Mouse (Mus musculus): ENCODE data around the gene Tmem240. TPM values are rescaled to one million over a fixed set of nuclear protein-coding genes. Genes with fewer than 3 reads are reported as not detected.
"Not testable (repeated sequence)": the region's sequence is repeated elsewhere in the genome, so short reads cannot be mapped to it uniquely, and the experiment has no call there.

Gene Tmem240
- total RNA-seq, 1 experiment from 2014 or later, result not detected

- ATAC-seq (replicated peaks; ENCODE audit: low read depth, poor library complexity, severe bottlenecking), result no peak
These were observed 1.3 kb upstream of the Tmem240 start for GRCm38 (mm10) chr4:155733267-155733666.

GRCm38 (mm10) chr4:155734951-155735702 lies 527 bp downstream of the Tmem240 start:
- no peak for ATAC-seq (replicated peaks; ENCODE audit: low read depth, poor library complexity, severe bottlenecking)

DNA sequence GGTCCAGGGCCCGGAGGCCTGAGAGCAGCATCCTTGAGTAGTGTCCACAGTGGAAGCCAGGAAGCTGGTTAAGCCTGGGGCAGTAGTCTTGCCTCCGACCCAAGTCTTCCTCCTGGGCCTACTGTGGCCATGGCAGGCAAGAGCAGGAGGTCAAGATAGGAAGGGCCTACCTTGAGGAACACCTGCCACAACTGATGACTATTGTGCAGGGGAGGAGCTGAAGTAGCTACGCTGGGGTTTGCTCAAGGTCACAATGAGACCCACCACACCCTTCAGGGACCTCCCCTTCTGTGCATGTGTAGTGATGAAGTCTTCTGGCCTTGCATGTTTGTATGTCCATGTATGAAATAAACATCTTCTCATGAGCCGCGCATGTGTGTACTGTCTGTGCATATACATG lies 1.2 kb downstream of the Tmem240 start:
- ATAC-seq (replicated peaks; ENCODE audit: low read depth, poor library complexity, severe bottlenecking), result no peak

GRCm38 (mm10) chr4:155736421-155736820 lies 1.8 kb downstream of the Tmem240 start:
- no peak for ATAC-seq (replicated peaks; ENCODE audit: low read depth, poor library complexity, severe bottlenecking)

GRCm38 (mm10) chr4:155738262-155738661 lies 3.7 kb downstream of the Tmem240 start:
- ATAC-seq (replicated peaks; ENCODE audit: low read depth, poor library complexity, severe bottlenecking), result no peak

- ATAC-seq (replicated peaks; ENCODE audit: low read depth, poor library complexity, severe bottlenecking), result no peak
These were observed 4.6 kb downstream of the Tmem240 start for GRCm38 (mm10) chr4:155739152-155739551.

- ATAC-seq (replicated peaks; ENCODE audit: low read depth, poor library complexity, severe bottlenecking), result no peak
These were observed 5.4 kb downstream of the Tmem240 start for GRCm38 (mm10) chr4:155739741-155740636.

- ATAC-seq (replicated peaks; ENCODE audit: low read depth, poor library complexity, severe bottlenecking), result not testable (repeated sequence)
These were observed 6.1 kb downstream of the Tmem240 start for GRCm38 (mm10) chr4:155740681-155741080.

GRCm38 (mm10) chr4:155742684-155743083 lies 8.1 kb downstream of the Tmem240 start:
- no peak for ATAC-seq (replicated peaks; ENCODE audit: low read depth, poor library complexity, severe bottlenecking)

DNA sequence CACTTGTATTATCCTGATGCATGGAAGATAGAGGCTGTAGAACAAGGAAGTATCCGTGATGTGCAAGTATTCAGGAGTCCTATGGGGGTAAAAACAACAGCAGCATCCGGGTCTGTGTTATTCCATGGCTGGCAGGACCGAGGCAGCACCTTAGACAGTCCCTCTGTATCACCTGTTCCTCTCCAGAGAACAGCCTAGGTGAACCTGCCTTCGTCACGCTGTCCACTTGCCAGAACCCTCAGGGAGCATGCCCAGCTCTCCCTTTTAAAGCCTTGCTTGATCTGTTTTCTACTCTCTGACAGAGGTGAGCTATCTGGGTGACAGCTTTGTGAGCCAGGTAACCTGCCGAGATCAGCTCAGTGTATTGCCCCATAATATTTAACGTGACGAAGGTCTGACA lies 9.9 kb downstream of the Tmem240 start:
- ATAC-seq (replicated peaks; ENCODE audit: low read depth, poor library complexity, severe bottlenecking), result no peak

DNA sequence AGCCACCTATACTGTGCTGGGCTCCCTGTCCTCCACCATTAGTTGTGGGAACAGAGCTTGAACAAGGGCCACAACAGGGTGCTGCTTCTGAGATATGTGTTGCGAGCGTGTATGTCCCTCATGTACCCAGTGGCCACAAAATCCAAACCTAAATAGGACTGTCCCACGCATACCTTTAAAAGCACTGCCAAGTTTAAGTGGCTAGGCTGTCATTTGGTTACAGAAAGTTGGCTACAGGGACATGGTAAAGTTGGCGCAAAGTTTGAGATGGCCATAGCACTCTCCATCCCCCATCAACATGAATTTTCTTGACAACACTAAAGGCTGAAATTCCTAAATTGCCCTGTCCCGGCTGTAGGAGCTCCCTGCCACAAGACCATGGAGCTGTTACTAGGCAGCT lies 10.5 kb downstream of the Tmem240 start:
- ATAC-seq (replicated peaks; ENCODE audit: low read depth, poor library complexity, severe bottlenecking), result no peak

DNA sequence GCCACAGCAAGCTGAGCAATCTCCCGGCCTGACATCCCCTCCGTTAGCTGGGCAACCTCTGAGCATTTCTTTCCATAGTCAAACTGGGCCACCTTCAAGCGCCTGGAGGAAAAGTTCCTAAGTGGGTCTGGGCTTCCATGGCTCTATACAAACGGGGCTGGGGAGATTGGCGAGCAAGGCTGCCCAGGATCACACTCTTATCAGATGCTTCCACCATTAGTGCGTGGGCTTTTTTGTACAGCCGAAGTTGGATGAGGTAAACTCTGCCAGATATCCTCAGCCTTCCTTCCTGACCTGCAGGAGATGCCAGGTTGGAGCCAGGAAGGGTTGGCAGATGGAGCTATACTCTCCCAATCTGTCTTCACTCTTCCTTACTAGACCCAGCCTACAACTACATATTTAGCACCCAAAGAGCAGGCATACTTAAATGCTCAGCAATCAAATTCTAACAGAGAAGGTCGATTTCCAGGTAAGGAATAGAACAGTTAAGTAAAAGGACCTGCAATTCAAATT lies 11.5 kb downstream of the Tmem240 start:
- ATAC-seq (replicated peaks; ENCODE audit: low read depth, poor library complexity, severe bottlenecking), result no peak

GRCm38 (mm10) chr4:155746575-155747490 lies 12.2 kb downstream of the Tmem240 start:
- ATAC-seq (replicated peaks; ENCODE audit: low read depth, poor library complexity, severe bottlenecking), result no peak

GRCm38 (mm10) chr4:155757011-155757410 lies 22.4 kb downstream of the Tmem240 start:
- no peak for ATAC-seq (replicated peaks; ENCODE audit: low read depth, poor library complexity, severe bottlenecking)

- peak; percentile 65 for ATAC-seq (replicated peaks; ENCODE audit: low read depth, poor library complexity, severe bottlenecking)
These were observed 25.4 kb downstream of the Tmem240 start for GRCm38 (mm10) chr4:155759862-155760612.

DNA sequence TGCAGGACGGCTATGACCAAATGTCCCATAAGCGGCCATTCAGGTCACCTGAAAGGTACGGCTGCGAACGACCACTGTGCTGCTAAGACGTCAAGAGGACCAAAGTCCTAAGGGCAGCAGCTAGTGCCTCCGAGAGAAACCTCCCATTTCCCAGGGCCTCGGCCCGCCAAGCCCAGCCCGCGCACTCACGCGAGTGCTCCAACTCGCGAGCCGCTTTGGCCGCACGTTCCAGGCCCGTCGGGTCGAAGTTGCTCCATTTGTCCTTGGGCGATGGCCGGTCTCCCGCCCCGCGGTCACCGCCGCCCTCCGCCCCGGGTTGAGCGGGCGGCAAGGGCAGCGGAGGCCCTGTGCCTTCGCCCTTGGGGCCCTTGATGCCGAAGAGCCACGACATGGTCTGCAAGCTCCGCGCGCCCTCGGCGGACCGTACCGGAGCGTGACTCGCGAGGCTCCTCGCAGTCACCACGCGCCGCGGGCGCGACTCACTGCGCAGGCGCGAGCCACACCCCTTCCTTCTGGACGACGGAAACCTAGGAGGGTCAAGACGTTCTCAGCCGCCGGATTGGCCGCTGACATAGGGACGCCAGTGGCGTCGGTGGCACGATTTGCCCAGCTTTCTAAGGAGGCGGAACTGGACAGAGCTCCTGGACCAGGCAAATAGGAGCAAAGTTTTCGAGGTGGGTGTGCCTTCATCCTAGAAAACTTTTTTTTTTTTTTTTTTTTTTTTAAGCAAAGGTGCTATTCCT lies 26.2 kb downstream of the Tmem240 start, which contains the start of gene Atad3a:
Gene Atad3a (minus strand): TSS at position 481 of the 743 bp plus-strand sequence.
- peak; percentile 98 for ATAC-seq (replicated peaks; ENCODE audit: low read depth, poor library complexity, severe bottlenecking)

DNA sequence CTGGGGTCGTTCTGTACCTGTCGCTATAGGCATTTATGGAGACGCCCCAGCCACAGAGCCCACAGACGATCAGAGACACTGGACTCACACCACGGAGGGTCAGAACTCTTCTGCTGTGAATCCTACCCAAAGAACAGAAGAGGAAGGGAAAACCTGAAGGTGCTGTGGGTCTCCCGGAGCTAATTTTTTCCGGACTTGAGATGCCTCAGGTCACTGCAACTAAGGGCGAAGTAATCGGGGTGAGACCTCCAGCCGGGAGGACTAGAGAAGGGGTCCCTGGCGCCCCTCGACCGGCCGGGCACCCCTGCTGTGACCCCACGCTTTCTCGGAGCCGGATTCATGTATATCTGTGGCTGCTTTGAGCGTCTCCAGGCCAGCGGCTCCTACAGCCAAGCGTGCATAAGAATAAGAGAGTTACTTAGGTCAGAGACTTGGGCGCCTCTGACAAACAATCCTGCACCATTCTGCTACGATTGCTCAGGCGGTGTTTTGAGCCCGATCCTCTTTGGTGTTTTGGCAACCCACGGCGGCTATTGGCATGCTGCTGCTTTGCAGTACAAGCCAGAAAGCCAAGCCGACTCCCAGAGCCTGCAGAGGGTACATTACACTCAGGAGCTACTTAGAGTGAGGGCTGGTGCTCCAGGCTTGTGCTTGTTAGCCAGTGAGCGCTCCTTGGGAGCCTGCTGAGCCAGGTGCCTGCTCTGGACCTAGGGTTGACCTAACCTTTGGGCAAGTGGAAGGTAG lies 26.9 kb downstream of the Tmem240 start:
- no peak for ATAC-seq (replicated peaks; ENCODE audit: low read depth, poor library complexity, severe bottlenecking)

DNA sequence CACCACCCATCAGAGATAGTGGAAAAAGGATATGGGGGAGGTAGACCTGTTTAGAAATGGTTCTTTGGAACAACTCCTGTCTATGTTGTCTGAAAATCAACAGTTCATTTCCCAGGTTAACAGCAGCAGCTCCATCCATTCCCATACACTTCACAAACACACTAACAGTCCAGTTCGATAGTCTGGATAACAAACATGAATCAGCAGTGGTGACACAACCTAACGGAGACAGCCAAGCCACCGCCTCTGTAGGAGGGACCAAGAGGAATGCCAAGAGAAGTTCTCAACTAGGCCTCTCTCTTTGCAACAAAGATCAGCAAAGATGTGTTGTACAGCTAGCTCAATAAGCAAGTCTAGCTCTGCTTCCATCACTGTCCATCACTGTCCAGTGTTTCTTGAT lies 27.8 kb downstream of the Tmem240 start:
- no peak for ATAC-seq (replicated peaks; ENCODE audit: low read depth, poor library complexity, severe bottlenecking)
